Mouse (Mus musculus) cerebellum, adult 11-12 months (tissue): Measurements from ENCODE around the gene Unc45b.
"Not testable (repeated sequence)": the region's sequence is repeated elsewhere in the genome, so short reads cannot be mapped to it uniquely, and the experiment has no call there.

ENCODE experiments used
- DNase-seq: peaks from one replicate; pipeline ENCODE4 v3.0.0; 2022

Unc45b gene

DNA sequence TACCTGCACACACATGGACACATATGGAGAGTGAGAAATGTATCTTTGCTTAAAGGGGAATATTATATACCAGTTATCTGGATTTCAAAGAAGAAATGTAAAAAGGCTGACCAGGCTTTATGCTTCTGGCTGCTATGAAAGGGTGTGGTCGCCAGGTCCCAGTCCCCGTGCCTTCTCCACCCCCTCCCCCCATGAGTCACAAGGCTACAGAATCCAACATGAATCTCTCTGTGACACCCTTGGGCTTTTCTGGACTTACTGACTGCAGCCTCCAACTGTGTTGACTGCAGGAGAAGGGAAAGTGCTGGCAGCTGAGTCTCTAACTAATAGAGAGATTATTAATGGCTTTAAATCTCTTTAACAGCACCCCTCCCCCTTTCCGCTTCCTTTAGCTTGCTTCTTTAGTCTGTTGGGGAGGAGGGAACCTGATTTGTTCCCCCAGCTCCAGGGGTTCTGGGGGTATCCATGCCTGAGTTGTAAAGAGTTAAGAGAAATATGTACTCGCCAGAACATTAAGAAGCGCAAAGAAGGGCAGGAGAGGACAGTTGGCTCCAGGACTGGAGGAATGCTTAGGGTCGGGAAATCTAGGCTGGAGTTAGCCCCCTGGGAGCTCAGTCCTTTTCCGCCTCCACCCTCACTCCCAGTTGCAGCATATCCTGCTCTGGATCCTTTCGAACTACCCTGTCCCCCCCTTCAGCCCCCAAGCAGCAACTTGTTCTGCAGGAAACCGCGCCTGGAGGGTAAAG, 40.6 kb downstream of the Unc45b start, which contains the start of gene Slfn5:
Slfn5 (plus strand) TSS at position 614 of the 746 bp plus-strand sequence.
- no peak for DNase-seq

DNA sequence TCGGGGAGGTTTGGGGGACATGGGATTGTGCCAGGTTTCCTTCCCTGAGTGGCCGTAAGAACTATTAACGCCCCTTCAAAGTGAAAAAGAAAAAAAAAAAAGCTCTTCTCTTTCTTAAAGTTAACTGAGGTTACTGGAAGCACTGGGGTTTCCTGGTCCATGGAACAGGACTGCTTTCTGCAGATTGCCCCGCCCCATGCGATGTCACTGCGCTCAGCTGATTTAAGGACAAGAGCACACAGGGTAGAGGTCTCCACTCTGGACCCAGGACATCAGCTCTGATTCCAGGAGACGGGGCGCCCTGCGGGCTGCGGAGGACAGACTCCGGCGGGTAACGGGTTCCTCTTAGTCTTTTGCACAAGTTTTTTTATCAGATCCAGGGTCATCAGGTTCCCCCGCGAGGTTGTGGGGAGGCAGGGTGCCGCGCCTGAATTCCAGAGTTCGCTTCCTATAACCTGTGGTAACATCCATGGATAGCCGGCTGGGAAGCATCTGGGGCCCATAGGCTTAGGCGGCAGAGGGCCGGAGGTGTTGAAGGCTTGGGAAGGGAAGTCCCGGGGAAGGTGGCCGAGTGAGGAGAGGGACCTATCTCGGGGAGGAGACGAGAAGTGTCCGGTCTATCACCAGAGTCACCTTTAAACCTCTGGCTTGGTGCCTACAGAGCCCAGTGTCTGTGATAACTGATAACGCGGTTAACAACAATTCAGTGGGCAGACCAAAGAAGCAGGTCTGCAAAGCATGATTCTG, 41.7 kb downstream of the Unc45b start:
- DNase-seq: no peak

DNA sequence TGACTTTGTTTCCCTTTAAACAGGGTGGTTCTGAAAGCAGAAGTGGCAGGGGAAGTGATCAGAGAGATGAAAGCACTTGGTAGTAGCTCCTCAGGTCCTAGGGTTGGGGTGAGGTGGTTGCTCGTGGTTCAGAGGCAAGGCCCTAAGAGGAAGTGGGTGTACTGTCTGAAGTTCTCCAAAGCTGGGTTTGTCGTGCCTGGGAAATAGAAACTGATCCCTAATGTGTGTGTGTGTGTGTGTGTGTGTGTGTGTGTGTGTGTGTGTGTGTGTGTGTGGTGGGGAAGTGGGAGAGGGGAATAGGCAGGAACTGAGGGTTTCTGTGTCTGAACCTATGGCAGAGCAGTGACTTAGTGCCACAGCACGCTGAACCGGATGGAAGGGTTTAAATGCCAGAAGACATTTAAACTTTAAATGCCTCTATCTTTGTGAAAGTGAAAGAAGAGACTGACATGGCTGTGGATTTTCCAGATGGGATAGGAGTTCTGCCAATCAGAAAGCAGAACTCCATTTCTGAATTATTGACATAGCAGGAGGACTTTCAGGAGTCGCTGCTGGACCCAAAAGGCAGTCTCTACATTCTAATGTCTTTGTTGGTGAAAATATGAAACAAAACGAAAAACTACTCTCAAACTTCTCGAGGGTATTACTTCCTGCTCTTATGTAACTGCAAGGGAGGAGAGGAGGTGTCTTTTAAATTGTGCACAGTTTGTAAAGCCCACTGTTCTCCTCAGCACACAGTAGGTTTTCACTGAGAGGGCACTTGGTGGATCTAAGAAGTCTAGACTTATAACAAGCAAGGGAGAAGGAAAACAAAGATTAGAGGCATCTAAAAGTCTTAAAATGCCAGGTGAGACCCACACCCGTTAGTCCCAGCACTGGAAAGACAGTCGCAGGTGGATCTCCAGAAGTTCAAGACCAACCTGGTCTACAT, 42.5 kb downstream of the Unc45b start:
- no peak for DNase-seq

DNA sequence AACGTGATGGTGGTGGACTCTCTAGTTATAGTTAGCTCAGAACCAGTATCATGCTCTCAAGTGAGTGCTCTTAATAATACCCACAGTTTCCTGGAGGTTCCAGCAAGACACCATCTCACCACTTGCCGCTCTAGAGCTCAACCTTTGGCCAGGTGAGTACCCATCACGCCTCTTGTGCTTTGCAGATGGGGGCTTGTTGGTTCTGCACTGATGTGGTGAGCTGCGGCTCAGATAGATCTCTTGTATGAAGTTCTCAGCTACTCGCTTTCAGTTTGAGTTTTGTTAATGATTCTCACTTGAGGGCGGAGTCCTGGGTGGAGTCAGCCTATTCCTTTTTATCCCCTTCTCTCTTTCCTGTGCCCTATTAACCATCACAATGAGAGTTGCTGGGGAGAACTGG, 44.3 kb downstream of the Unc45b start:
- no peak for DNase-seq

DNA sequence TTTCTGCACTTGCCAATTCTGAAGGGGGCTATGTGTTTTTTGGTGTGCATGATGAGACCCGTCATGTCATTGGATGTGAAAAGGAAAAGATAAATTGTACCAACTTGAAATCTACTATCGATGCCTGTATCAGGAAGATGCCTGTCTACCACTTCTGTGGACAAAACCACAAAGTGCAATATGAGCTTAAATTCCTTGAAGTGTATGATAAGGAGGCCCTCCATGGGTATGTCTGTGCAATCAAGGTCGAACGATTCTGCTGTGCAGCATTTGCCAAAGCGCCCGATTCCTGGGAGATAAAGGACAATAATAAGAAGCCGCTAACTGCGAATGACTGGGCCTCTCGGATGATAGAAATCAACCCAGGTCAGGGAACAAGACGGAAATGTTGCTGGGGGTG, 46.6 kb downstream of the Unc45b start:
- DNase-seq: no peak

DNA sequence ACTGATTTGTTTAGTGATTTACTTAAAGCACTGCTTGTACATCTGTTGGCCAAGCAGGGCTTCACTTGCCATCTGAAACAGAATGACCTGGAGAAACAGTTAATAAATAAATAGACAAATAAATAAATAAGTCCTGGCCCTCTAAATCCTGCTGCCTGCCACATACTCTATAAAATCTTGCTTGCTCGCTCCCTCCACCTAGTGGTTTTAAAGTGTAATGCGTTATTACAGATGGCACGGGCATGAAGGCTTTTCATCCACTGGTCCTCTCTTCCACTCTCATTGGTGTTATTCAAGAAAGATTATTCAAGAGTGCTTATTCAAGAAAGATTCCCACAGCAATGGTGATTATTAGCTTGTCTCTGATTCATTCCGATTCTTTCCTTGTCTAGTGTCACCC, 49.3 kb downstream of the Unc45b start:
- peak; percentile 6 for DNase-seq

DNA sequence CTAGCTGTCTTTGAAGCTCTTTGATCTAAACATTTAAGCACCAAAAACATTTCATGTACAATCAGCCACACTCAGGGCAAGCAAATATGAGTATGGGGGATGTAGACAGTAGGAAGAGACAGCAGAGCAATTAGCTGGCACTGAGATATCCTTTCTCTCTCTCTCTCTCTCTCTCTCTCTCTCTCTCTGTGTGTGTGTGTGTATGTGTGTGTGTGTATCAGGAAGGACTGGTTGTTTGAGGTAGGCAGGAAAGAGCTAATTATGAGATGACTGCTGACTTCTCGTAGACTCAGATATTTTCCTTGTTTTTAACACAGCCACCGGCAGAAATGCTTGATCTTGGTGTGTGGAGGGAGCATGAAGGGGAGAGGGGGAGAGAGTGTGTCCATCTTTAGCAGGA, 51.4 kb downstream of the Unc45b start:
- DNase-seq: no peak

DNA sequence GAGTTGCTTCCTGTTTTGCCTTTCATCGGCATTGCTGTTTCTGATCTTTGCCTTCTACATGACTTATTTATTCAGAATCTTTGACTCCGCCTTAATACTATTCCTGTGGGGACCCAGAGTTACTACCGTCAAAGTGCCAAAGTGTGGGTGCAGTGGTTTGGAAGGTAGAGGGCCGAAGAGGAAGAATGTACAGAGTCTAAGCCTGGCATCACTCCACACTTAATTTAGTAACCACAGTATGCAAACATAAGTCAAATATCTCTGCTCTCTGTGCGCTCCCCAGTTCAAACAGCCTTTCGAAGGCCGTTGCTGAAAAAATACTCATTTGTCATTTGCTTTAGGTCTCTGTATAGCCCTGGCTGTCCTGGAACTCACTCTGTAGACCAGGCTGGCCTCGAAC, 51.9 kb downstream of the Unc45b start:
- DNase-seq: no peak

DNA sequence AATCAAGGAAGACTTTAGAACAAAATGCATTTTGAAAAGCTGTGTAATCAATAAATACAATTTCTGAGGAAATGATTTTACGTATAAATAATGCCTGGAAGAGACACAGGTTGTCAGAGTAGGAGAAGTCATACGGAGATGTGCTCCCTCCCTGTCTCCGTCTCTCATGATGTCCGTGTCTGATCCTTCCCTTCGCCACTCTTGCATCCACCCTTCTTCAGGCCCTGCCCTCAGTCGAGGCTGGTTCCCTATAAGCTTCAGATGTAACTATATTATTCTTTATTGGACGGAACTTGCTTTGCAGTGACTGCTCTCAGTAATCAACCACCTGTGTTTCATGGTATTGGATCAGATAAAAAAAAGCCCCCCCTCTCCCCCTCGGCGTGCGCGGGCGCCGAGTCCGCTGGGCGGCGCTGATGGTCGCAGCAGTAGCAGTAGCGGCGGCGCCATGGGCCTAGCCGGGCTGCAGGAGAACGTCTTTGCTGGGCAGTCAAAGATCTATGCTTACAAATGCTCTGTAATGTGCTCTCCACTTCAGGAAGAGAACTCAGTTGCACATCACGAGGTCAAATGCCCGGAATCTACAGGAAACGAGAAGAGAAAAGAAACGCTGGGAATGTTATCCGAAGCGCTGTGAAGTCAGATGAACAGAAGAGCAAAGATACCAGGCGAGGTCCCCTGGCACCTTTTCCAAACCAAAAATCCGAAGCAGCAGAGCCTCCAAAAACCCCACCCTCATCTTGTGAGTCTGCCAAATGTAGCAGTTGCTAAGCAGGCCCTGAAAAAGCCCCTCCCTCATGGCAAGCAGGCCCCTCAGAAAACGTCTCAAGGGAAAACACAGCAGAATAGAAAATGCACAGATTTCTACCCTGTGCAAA, 60.6 kb downstream of the Unc45b start:
- peak; percentile 29 for DNase-seq

DNA sequence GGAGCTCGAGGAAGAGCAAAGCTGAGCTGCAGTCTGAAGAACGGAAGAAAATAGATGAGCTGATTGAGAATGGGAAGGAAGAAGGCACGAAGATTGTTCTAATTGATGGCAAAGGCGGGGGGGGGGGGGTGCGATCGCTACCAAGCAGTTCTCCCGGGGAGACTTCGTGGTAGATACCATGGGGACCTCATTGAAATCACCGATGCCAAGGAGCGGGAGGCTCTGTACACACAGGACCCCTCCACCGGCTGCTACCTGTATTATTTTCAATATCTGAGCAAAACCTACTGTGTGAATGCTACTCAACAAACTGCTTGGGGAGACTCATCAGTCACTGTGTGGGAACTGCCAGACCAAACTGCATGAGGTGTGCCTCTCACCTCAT, 61.2 kb downstream of the Unc45b start:
- no peak for DNase-seq

DNA sequence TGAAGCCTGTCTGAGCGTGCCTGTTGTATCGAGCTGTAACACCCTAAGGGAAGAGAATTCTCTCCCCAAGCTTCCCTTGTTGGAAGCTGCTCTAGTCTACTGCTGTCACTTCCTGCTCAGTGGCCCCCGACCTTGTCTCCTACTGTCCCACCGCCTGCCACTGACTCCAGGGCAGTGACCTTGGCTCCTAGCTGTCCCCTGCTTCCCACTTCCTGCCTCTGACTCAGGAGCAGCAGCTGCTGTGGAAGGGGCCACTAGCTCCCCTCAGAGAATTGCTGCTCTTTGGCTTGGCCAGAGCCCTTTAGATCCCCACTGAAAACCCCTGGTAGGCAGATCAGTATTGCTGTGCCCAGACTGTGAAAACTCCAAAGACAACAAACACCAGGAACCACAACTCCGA, 63.6 kb downstream of the Unc45b start:
- DNase-seq: no peak

DNA sequence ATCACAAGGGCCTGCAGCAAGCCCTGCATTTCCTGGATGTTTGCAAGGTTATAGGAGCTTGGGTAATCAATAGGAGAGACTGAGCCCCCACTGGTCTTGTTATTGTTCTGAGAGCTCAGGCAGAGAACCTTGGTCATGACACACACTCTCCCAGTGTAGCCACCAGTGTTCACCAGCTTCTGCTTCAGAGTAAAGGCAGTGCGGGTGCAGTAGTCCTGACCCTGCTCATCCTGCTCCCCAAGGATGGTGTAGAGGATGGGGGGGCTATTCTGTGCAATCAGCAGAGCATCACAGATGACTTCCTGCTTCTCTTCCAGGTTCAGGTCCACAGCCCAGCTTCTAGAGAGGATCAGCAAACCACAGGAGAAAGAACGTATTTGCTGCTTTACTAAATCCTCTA, 72.1 kb downstream of the Unc45b start:
- not testable (repeated sequence) for DNase-seq

DNA sequence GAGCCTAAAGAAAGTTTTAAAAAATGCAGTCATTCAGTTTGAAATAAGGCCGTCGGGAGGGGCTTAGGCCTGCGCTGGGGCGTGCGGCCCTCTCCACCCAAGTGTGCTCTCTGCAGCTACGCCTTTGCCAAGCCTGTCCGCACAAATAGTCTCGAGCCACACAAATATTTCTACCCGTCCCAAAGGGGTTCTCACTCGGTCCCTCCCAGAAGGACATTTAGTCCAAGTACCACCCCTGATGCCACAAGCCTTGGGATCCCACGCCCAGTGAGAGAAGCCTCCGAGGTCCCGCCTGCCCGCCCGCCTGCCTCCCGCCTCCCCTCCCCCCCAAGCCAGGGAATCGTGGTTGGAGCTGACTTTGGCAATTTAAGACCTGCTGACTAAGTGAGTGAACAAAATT, 72.8 kb downstream of the Unc45b start:
- DNase-seq: no peak

DNA sequence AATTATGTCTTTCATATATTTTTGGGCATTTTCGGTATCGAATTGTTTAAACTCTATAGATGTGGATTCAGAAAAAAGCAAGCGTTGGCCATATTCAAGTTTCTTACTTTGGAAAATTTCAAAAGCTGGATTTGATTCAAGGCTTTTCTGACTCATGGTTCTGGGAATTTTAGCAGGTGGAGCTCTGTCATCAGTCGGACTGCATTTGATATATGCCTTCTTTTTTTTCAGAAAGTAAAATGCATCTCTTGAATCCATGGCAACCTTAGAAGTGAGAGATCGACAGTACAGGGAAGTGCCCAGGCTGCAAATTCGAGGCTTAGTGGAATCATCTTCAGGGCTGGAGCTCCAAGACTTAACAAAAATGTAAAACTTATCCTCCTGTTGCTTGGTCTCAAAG, 77.3 kb downstream of the Unc45b start:
- DNase-seq: no peak

DNA sequence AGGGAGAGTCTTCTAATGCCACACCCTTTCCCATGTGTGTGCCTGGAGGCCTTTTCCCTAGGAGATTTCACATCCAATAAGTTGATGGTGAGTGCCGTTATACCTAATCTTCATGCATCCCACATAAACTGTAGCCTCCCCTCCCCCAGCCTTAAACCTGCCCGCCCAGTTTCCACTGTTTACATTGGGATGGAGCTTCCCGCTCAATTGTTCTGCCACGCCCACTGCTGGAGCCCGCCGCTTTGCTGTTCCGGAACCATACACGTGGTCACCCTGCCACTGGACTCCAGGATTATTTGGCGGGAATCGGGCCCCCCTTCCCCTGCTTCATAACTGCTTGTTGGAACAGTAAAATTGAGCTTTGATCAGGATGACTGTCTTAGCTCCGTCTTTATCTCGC, 79.0 kb downstream of the Unc45b start:
- no peak for DNase-seq

DNA sequence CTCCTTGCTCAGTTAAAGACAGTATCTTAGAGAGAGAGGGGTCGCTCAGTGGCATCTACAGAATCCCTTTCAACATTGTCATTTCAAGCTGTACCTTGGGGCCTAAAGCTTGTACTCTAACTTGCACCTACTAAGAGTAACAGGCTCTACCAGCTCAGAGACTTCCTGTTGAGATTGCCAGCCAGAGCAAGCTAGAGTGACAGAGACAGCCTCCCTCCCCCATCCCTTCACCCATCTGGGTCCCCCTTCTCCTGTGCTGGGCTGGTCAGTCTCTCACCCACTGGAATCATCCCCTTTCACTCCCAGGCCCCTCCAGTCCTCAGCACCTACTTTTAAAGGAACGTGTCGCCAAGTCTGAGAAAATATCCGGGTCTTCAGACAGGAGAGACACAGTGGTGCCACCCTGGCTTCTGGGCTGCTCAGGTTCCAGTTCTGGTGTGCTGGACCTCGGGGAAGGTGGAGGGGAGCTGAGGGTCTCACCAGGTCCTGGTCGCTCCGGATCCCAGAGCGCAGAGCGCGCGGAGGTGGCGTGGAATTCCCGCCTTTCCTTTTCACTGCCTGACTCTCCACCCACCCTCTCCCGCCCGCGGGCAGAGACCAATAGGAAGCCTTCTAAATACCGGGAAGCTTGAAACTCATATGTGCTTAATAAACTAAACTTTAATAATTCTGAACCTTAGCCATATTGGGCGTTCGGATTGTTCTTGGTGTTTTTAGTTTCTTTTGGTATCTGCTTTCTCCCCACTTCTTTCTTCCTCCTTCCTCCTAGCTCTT, 80.4 kb downstream of the Unc45b start:
- DNase-seq: not testable (repeated sequence)

DNA sequence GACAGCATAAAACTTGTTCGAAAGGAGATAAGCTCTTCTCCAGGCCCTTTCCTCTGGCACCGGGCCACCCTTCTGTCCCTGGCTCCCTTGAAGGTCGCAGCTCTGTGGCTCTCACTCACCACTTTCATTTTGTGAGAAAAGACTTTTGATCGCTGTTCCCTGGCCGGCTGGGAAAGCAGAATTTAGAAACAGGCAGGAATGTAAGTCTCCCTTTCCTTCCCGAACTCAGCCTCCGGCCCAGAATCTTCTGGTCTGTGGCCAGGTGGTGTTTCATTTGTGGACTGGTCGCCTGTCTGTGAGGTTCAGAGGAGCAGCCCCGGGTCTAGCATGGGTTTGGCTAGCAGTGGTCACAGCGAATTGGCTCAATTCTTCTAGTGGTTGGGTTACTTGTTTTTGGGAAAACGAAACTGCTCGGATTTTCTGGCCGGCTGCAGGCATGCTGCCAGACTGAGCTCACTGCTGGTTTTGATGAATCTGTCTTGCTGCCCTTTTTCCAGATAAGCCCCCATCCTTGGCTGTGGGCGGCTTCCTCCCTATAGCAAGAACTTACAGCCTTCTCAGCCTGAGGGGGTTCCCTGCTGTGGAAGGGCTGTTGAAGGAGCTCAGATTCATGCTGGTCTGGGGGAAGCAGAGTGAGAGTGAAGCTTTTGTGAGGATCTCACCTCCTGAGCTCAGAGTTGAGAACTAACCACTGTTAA, 81.3 kb downstream of the Unc45b start, which contains the start of gene Slfn9:
Slfn9 (minus strand) TSS at position 362 of the 698 bp plus-strand sequence.
- DNase-seq: no peak
